Mouse (Mus musculus): ENCODE measurements around the gene Slc50a1. TPM values are rescaled to one million over a fixed set of nuclear protein-coding genes. Genes with fewer than 3 reads are reported as not detected.

The Slc50a1 gene
- total and polyA plus RNA-seq, 3 experiments: 41.8 to 56.0 (median 50.9) TPM

DNA sequence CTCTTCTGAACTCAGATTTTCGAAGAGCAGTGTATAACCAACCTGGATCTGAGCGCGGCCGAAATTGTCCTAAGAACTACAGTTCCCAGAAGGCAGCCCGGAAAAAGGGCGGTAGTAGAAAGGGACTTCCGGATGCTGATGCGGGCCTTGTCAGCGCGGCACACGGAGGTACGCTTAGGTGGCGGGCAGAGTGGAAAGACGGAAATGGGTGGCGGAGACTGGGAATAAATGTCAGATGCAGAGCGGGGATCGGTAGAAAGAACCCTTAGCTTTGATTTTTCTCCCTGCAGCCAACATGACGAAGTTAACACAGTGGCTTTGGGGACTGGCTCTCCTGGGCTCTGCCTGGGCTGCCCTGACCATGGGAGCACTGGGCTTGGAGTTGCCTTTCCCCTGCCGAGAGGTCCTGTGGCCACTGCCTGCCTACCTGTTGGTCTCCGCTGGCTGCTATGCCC is 3.9 kb downstream of the Slc50a1 start (continued):
- peak; percentile 91 for TF ChIP-seq TCF12 (IDR thresholded peaks at IDR 0.05; ENCODE audit: low read depth, low read length)
- no peak for TF ChIP-seq UBTF (IDR thresholded peaks at IDR 0.05; ENCODE audit: low read depth, low read length)
- peak; percentile 81 for TF ChIP-seq MXI1 (IDR thresholded peaks at IDR 0.05; ENCODE audit: low read depth, low read length)
- no peak for TF ChIP-seq CHD1 (IDR thresholded peaks at IDR 0.05; ENCODE audit: low read depth, low read length)
- TF ChIP-seq RCOR1 (conservative IDR thresholded peaks at IDR 0.05; ENCODE audit: low read depth, low read length): 0 out of 2 replicates have a peak, but pooled peaks have one; percentile 49
- peak; percentile 100 for TF ChIP-seq HCFC1 (IDR thresholded peaks at IDR 0.05; ENCODE audit: low read depth, low read length)

DNA sequence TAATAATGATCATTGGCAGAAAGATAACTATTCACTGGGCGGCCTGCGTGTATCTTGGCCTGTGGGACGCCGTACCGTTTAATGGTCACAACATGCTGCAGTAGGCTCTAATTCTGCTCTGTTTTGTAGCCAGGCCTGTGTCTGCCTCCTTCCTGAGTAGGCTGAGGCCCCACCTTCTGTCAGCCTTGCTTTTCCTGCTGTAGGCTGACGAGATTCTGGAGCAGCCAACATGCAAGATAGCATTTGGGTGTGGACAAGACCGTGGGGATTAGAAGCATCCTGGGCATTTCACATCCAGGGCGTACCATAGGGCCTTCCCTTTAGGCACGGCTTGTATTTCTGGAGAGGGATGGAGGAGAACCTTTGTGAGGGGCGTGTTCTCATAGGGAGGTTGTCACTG is 8.0 kb downstream of the Slc50a1 start:
- Histone ChIP-seq H3K4me2 (ENCODE audit: insufficient read depth, low read depth, poor library complexity, severe bottlenecking) (no peak overlapping the region), H3K4me3 (replicated peaks in 1 of 3; ENCODE audit: low read depth in 2 of 3, low read length in 2 of 3, poor library complexity in 1 of 3) (no peak overlapping the region), H3K27me3 (replicated peaks) (peaks cover 5% of the 10 kb centered on the region), H3K36me3 (replicated peaks in 1 of 2; ENCODE audit: control insufficient read depth in 1 of 2, insufficient read depth in 1 of 2, low read length in 1 of 2) (peaks cover 0 to 1% of the 10 kb centered on the region in 2 experiments), H3K9me3 (replicated peaks; ENCODE audit: low read length) (no peaks in the 10 kb centered on the region), H3K27ac (ENCODE audit: insufficient read depth, low read depth) (no peak overlapping the region), H3K4me1 (ENCODE audit: control insufficient read depth in 1 of 2, insufficient read depth in 2 of 2) (peaks cover 6 to 28% of the 10 kb centered on the region in 2 experiments), H3K79me2 (replicated peaks; ENCODE audit: control insufficient read depth, extremely low read depth, insufficient read depth, poor library complexity, severe bottlenecking) (peaks cover 2% of the 10 kb centered on the region; the same call in 1 of the 2 replicates), H3K9ac (ENCODE audit: insufficient read depth, low read depth) (no peak overlapping the region)
- in situ Hi-C loops (cut with MboI; ENCODE audit: low pct_ligation_motif_present, low pct_unique_long_range_greater_than_20kb, low sequenced_read_pairs) (no loop called here), dilution Hi-C loops (cut with MboI; ENCODE audit: extremely low pct_ligation_motif_present, extremely low pct_unique_long_range_greater_than_20kb, low sequenced_read_pairs) (no loop called here)
- no peak for TF ChIP-seq NRF1 (IDR thresholded peaks at IDR 0.05; ENCODE audit: low read depth, low read length)
- no peak for TF ChIP-seq POLR2AphosphoS2 (IDR thresholded peaks at IDR 0.05; ENCODE audit: low read depth, low read length)
- no peak for TF ChIP-seq MYC (IDR thresholded peaks at IDR 0.05; ENCODE audit: low read depth, low read length)
- TF ChIP-seq MAFK (IDR thresholded peaks at IDR 0.05; ENCODE audit: insufficient replicate concordance, low read length): no peak
- no peak for TF ChIP-seq ETS1 (conservative IDR thresholded peaks at IDR 0.05; ENCODE audit: low read depth, low read length)
- no peak for TF ChIP-seq E2F4 (IDR thresholded peaks at IDR 0.05; ENCODE audit: insufficient replicate concordance, low read depth, low read length)
- TF ChIP-seq CHD2 (IDR thresholded peaks at IDR 0.05; ENCODE audit: low read length): no peak
- TF ChIP-seq ZNF384 (IDR thresholded peaks at IDR 0.05; ENCODE audit: low read depth, low read length): no peak
- no peak for TF ChIP-seq BHLHE40 (IDR thresholded peaks at IDR 0.05; ENCODE audit: low read depth, low read length)
- no peak for TF ChIP-seq ELF1 (IDR thresholded peaks at IDR 0.05; ENCODE audit: low read depth, low read length)
- TF ChIP-seq ZKSCAN1 (IDR thresholded peaks at IDR 0.05; ENCODE audit: borderline replicate concordance, low read depth, low read length): no peak
- TF ChIP-seq CTCF (conservative IDR thresholded peaks at IDR 0.05 in 1 of 2, IDR thresholded peaks at IDR 0.05 in 1 of 2; ENCODE audit: low read depth in 2 of 2, low read length in 2 of 2): no peak
- no peak for TF ChIP-seq ZMIZ1 (IDR thresholded peaks at IDR 0.05; ENCODE audit: low read depth, low read length)
- TF ChIP-seq ZC3H11A (IDR thresholded peaks at IDR 0.05; ENCODE audit: low read depth, low read length): no peak
- no peak for TF ChIP-seq MEF2A (IDR thresholded peaks at IDR 0.05; ENCODE audit: borderline replicate concordance, low read depth, low read length)
- TF ChIP-seq SMC3 (IDR thresholded peaks at IDR 0.05; ENCODE audit: low read depth, low read length): no peak
- no peak for TF ChIP-seq POLR2A (IDR thresholded peaks at IDR 0.05; ENCODE audit: low read depth, low read length)
- TF ChIP-seq JUN (IDR thresholded peaks at IDR 0.05; ENCODE audit: insufficient read depth, low read depth, low read length): no peak
- no peak for TF ChIP-seq RCOR1 (conservative IDR thresholded peaks at IDR 0.05; ENCODE audit: low read depth, low read length)
- no peak for TF ChIP-seq KAT2A (IDR thresholded peaks at IDR 0.05; ENCODE audit: insufficient replicate concordance, low read length)
- no peak for DNase-seq (ENCODE audit: extremely low read depth)

Data from CH12.LX (cell line).